Mouse (Mus musculus): Measurements from ENCODE around the gene Ccnf.

- no peak for TF ChIP-seq CTCF (IDR thresholded peaks at IDR 0.05; ENCODE audit: extremely low read depth, insufficient read depth, low read length)
- TF ChIP-seq POLR2A (IDR thresholded peaks at IDR 0.05; ENCODE audit: extremely low read depth, insufficient read depth, low read length), result no peak
These were observed 57.5 kb downstream of the Ccnf start for GRCm38 (mm10) chr17:24193769-24194168.
